Mouse (Mus musculus) myocyte (in vitro differentiated cells): ENCODE measurements around the gene Hmgcl. TPM values are rescaled to one million over a fixed set of nuclear protein-coding genes. Genes with fewer than 3 reads are reported as not detected.
A peak's percentile ranks its signal among the peaks of the same experiment; 100 is the strongest.

Experiments
- H3K27me3 ChIP-seq: one replicate; pipeline ENCODE4 v1.6.1; 2011; ENCODE audit not compliant: control insufficient read depth, insufficient read depth, insufficient read length
- H3K36me3 ChIP-seq: one replicate; pipeline ENCODE4 v1.6.1; 2011; ENCODE audit not compliant: control insufficient read depth, insufficient read depth
- H3K4me2 ChIP-seq: one replicate; pipeline ENCODE4 v1.6.1; 2011; ENCODE audit warnings: low read depth, control low read depth
- H3K4me3 ChIP-seq: one replicate; pipeline ENCODE4 v1.5.1; 2011; ENCODE audit warnings: mild to moderate bottlenecking, control low read depth, moderate library complexity
- H3K79me2 ChIP-seq: one replicate; pipeline ENCODE4 v1.6.1; 2011; ENCODE audit not compliant: control insufficient read depth, insufficient read depth
- H3ac ChIP-seq: one replicate; pipeline ENCODE4 v1.6.1; 2011; ENCODE audit not compliant: control insufficient read depth, insufficient read length
- CEBPB ChIP-seq: IDR thresholded peaks from 2 replicates; pipeline ENCODE4 v1.6.1; 2011; ENCODE audit warnings: mild to moderate bottlenecking, moderate library complexity; ENCODE audit not compliant: poor library complexity, insufficient read depth, severe bottlenecking
- E2F4 ChIP-seq: IDR thresholded peaks from one replicate; pipeline ENCODE4 v1.6.1; 2011; ENCODE audit warnings: mild to moderate bottlenecking, control low read depth, moderate library complexity; ENCODE audit not compliant: insufficient read depth
- MAX ChIP-seq: IDR thresholded peaks from one replicate; pipeline ENCODE4 v1.6.1; 2011; ENCODE audit warnings: low read depth, mild to moderate bottlenecking, control low read depth
- MYOD1 ChIP-seq, 3 experiments: IDR thresholded peaks; one replicate each; pipeline ENCODE4 v1.6.1; 2011; ENCODE audit warnings: control low read depth in 2 of 3, low read depth in 2 of 3, mild to moderate bottlenecking in 2 of 3, moderate library complexity in 1 of 3; ENCODE audit not compliant: insufficient read length in 2 of 3, control insufficient read depth in 1 of 3
- MYOG ChIP-seq, 3 experiments: IDR thresholded peaks; one replicate each; pipeline ENCODE4 v1.6.1; 2011; ENCODE audit warnings: control low read depth in 2 of 3, low read depth in 2 of 3, mild to moderate bottlenecking in 2 of 3; ENCODE audit not compliant: insufficient read length in 2 of 3, control insufficient read depth in 1 of 3, insufficient read depth in 1 of 3
- POLR2A ChIP-seq: IDR thresholded peaks from one replicate; pipeline ENCODE4 v1.6.1; 2011; ENCODE audit warnings: low read depth, mild to moderate bottlenecking, control low read depth, moderate library complexity; ENCODE audit not compliant: insufficient read length
- POLR2AphosphoS2 ChIP-seq: IDR thresholded peaks from one replicate; pipeline ENCODE4 v1.6.1; 2011; ENCODE audit warnings: low read depth, control low read depth; ENCODE audit not compliant: insufficient read length
- REST ChIP-seq: IDR thresholded peaks from one replicate; pipeline ENCODE4 v1.6.1; 2011; ENCODE audit warnings: mild to moderate bottlenecking, control low read depth, moderate library complexity; ENCODE audit not compliant: insufficient read depth, insufficient read length
- SRF ChIP-seq: IDR thresholded peaks from one replicate; pipeline ENCODE4 v1.6.1; 2011; ENCODE audit warnings: low read depth; ENCODE audit not compliant: control insufficient read depth, insufficient read length
- TCF12 ChIP-seq: IDR thresholded peaks from one replicate; pipeline ENCODE4 v1.6.1; 2011; ENCODE audit warnings: mild to moderate bottlenecking, control low read depth; ENCODE audit not compliant: poor library complexity, insufficient read depth, severe bottlenecking
- TCF3 ChIP-seq: IDR thresholded peaks from one replicate; pipeline ENCODE4 v1.6.1; 2011; ENCODE audit warnings: low read depth, control low read depth; ENCODE audit not compliant: insufficient read length
- USF1 ChIP-seq: IDR thresholded peaks from one replicate; pipeline ENCODE4 v1.6.1; 2011; ENCODE audit warnings: low read depth, mild to moderate bottlenecking, control low read depth, moderate library complexity
- polyA plus RNA-seq: library from polyadenylated mRNA; unstranded; fragments of >200 nt; fragmentation: generic; extraction: Trizol; gene quantifications from one replicate; pipeline ENCODE4 v1.2.1, GENCODE M21; 2012; ENCODE audit warnings: missing spikeins

Hmgcl gene
- polyA plus RNA-seq, 1 experiment: 44.1 TPM

DNA sequence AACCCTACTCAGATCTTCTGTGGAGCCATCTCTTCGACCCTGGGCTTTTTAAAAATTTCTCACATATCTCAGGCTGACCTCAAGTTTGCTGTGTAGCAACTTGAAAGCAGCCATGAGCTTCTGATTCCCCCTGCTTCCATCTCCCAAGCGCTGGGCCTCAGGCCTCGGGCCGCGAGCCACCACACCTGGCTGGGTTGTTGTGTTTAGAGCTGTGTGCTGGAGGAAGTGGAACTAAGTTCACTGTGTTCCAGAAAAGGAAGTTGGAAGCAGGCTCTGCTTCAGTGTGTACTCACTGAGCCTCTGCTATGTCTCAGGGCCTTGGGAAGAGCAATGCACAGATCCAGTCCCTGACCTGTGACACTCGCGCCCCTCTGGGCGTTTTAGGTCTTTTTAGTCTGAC is 1.9 kb downstream of the Hmgcl start:
- peaks cover 18% of the 10 kb centered on the region for H3K79me2 ChIP-seq
- H3ac ChIP-seq: no peak overlapping the region
- TF ChIP-seq E2F4: no peak
- TF ChIP-seq CEBPB: no peak
- TF ChIP-seq MYOD1 (IDR thresholded peaks at IDR 0.05; ENCODE audit: control insufficient read depth in 1 of 3, insufficient read length in 2 of 3, low read depth in 2 of 3): no peak
- TF ChIP-seq POLR2A: no peak
- no peak for TF ChIP-seq MYOG (IDR thresholded peaks at IDR 0.05; ENCODE audit: control insufficient read depth in 1 of 3, insufficient read depth in 1 of 3, insufficient read length in 2 of 3, low read depth in 2 of 3)
- TF ChIP-seq REST: no peak
- peak overlapping the region; percentile 71 for H3K4me2 ChIP-seq
- H3K4me3 ChIP-seq: no peak overlapping the region
- no peaks in the 10 kb centered on the region for H3K27me3 ChIP-seq
- H3K36me3 ChIP-seq: no peaks in the 10 kb centered on the region

DNA sequence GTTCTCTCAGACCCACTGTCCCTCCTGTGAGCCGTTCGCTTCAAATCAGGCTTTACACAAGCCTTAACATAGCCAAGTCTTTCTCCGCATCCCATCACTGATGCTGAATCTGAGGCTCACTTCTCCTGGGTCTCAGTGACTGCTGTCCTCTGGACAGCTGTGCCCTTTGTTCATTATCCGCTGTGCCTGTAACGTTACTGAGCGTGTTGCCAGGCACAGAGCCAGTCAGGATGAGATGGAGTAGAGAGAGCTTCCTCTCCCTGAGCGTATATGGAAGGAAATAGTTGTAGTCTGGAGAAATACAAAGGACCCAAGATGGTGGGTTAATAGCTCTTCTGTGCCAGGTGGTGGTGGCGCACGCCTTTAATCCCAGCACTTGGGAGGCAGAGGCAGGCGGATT is 3.2 kb downstream of the Hmgcl start:
- Histone ChIP-seq H3ac (no peak overlapping the region), H3K4me2 (no peak overlapping the region), H3K4me3 (no peak overlapping the region), H3K36me3 (no peaks in the 10 kb centered on the region), H3K79me2 (peaks cover 18% of the 10 kb centered on the region), H3K27me3 (no peaks in the 10 kb centered on the region)
- TF ChIP-seq MAX (no peak), SRF (no peak), MYOG (IDR thresholded peaks at IDR 0.05; ENCODE audit: control insufficient read depth in 1 of 3, insufficient read depth in 1 of 3, insufficient read length in 2 of 3, low read depth in 2 of 3) (no peak), USF1 (no peak), E2F4 (no peak), POLR2A (no peak), REST (no peak), TCF3 (no peak), CEBPB (no peak)

DNA sequence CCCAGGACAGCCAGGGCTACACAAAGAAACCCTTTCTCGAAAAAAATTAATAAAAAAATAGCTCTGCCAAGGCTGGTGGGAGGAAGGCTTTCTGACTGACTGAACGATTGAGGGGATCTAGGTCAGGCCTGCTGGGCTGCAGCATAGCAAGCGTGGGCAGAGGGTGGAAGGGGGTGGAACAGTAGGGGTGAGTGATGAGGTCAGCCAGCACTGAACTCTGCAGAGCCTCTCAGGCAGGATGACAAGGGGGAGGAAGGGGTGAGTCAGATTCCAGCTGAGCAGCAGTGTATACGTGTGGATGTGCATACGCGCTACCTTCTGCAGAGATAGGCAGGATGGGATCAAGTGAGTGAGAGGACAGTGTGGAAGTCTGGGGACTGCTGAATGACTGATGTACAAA is 3.7 kb downstream of the Hmgcl start:
- H3K27me3 ChIP-seq: no peaks in the 10 kb centered on the region
- H3K4me3 ChIP-seq: no peak overlapping the region
- no peak overlapping the region for H3ac ChIP-seq
- TF ChIP-seq CEBPB (no peak), USF1 (no peak)
- H3K4me2 ChIP-seq: no peak overlapping the region
- H3K36me3 ChIP-seq: no peaks in the 10 kb centered on the region
- H3K79me2 ChIP-seq: peaks cover 18% of the 10 kb centered on the region

DNA sequence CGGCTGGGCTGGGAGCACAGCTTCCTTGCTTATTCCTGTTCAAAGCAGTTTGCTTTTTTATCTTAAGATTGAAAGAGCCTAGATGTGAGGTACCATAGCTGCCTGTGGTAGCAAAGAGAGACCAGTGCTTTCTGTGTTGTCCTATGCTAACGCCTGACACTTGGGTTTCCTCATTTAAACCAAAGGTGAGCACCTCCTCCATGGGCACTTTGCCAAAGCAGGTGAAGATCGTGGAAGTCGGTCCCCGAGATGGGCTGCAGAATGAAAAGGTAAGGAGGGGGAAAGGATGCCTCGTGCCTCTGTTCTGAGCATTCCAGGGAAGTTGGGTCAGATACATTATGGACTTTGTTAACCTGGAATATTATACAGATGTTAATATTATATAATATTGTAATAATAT is 4.1 kb downstream of the Hmgcl start:
- Histone ChIP-seq H3ac (no peak overlapping the region), H3K36me3 (no peaks in the 10 kb centered on the region), H3K79me2 (peaks cover 18% of the 10 kb centered on the region), H3K27me3 (no peaks in the 10 kb centered on the region), H3K4me2 (no peak overlapping the region), H3K4me3 (no peak overlapping the region)
- TF ChIP-seq POLR2A: no peak
- no peak for TF ChIP-seq TCF3
- TF ChIP-seq CEBPB: no peak
- TF ChIP-seq SRF: no peak
- no peak for TF ChIP-seq MYOD1 (IDR thresholded peaks at IDR 0.05; ENCODE audit: control insufficient read depth in 1 of 3, insufficient read length in 2 of 3, low read depth in 2 of 3)
- no peak for TF ChIP-seq POLR2AphosphoS2
- no peak for TF ChIP-seq USF1
- TF ChIP-seq MAX: no peak
- TF ChIP-seq TCF12: no peak
- TF ChIP-seq REST: no peak
- TF ChIP-seq MYOG (IDR thresholded peaks at IDR 0.05; ENCODE audit: control insufficient read depth in 1 of 3, insufficient read depth in 1 of 3, insufficient read length in 2 of 3, low read depth in 2 of 3): no peak
- TF ChIP-seq E2F4: no peak

DNA sequence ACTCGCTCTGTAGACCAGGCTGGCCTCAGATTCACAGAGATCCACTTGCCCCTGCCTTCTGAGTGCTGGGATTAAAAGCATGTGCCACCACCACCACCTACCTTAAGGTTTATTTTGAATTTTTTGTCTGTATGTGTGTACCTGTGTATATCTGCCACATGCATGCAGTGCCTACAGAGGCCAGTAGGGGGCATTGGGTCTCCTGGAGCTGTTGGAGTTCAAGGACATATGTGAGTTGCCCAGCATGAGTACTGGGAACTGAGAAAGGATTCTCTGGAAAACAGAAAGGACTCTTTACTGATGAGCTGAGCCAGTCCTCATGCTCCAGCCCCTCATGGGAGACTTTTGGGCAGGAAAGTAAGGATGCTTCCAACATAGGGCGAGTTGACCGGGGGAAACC is 5.3 kb downstream of the Hmgcl start:
- H3K27me3 ChIP-seq: no peaks in the 10 kb centered on the region
- no peak overlapping the region for H3K4me3 ChIP-seq
- no peak overlapping the region for H3K4me2 ChIP-seq
- peaks cover 18% of the 10 kb centered on the region for H3K79me2 ChIP-seq
- H3ac ChIP-seq: no peak overlapping the region
- no peak for TF ChIP-seq E2F4
- no peaks in the 10 kb centered on the region for H3K36me3 ChIP-seq

DNA sequence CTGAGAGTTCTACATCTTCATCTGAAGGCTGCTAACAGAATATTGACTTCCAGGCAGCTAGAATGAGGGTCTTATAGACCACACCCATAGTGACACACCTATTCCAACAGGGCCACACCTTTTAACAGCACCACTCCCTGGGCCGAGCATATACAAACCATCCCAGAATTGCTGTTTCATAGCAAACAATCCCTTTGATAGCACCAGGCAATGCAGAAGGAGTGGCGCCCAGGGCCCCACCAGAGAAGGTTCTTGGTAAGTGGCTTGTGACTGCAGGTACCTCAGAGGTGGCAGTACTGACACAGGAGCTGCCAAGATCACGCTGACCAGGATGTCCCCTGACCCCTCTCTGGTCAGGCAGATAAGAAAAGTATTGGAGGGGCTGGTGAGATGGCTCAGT is 6.9 kb downstream of the Hmgcl start:
- H3K36me3 ChIP-seq: no peaks in the 10 kb centered on the region
- H3K4me2 ChIP-seq: no peak overlapping the region
- no peaks in the 10 kb centered on the region for H3K27me3 ChIP-seq

More for the DNA sequence above, 6.9 kb downstream of the Hmgcl start:
- TF ChIP-seq REST (no peak), SRF (no peak), MYOG (IDR thresholded peaks at IDR 0.05; ENCODE audit: control insufficient read depth in 1 of 3, insufficient read depth in 1 of 3, insufficient read length in 2 of 3, low read depth in 2 of 3) (no peak), TCF12 (no peak), MAX (no peak), USF1 (no peak), POLR2A (no peak), E2F4 (no peak), TCF3 (no peak), POLR2AphosphoS2 (no peak), MYOD1 (IDR thresholded peaks at IDR 0.05; ENCODE audit: control insufficient read depth in 1 of 3, insufficient read length in 2 of 3, low read depth in 2 of 3) (no peak), CEBPB (no peak)
- Histone ChIP-seq H3K4me3 (no peak overlapping the region), H3K79me2 (peaks cover 2% of the 10 kb centered on the region), H3ac (no peak overlapping the region)
